In genomic region chr6:72230875-72231274, GRCm38 (mm10) we compare ENCODE assay signal across 10 mouse cellular contexts. TPM values are rescaled to one million over a fixed set of nuclear protein-coding genes. Genes with fewer than 3 reads are reported as not detected.
A peak's percentile ranks its signal among the peaks of the same experiment; 100 is the strongest.
DNase-seq lines count a peak whose midpoint lies in the region; ATAC-seq and TF ChIP-seq lines count a peak whose summit lies in the region.
"Had no signal": no experiment of that assay in that cellular context is flagged by ENCODE, and none has a peak within 500 bp of the region (broad histone marks: within the 10 kb centered on the region; RNA-seq: fewer than 3 reads in every experiment).

No protein-coding gene starts in this region.

- no peak overlapping the region for H3K4me2 ChIP-seq in hindbrain, embryonic 16.5 days (ENCODE audit: low read length)
- H3K4me2 ChIP-seq: liver, embryonic 12.5 days had no signal

- no peak for TF ChIP-seq POLR2A in liver, adult 2 months (IDR thresholded peaks at IDR 0.05; ENCODE audit: extremely low read depth, insufficient read depth, low read length)

- H3K27me3 ChIP-seq in liver, adult 2 months (ENCODE audit: control insufficient read depth, insufficient read depth, low read length), result no peaks in the 10 kb centered on the region
- peaks cover 18% of the 10 kb centered on the region for H3K27me3 ChIP-seq in hindbrain, embryonic 16.5 days (replicated peaks; ENCODE audit: control insufficient read depth, insufficient read depth, low read length)

- no peaks in the 10 kb centered on the region for H3K9me3 ChIP-seq in hindbrain, embryonic 16.5 days (ENCODE audit: control insufficient read depth, low read length)
- H3K9me3 ChIP-seq: liver, embryonic 12.5 days had no signal

- ATAC-seq in hindbrain, embryonic 16.5 days, result peak; percentile 41
- ATAC-seq: liver, embryonic 12.5 days had no signal

- no peak overlapping the region for H3K27ac ChIP-seq in gastrocnemius, adult 2 months
- peak overlapping the region; percentile 96 for H3K27ac ChIP-seq in liver, adult 2 months (replicated peaks; ENCODE audit: insufficient read depth, low read depth, low read length)
- H3K27ac ChIP-seq in brown adipose tissue, adult 24 weeks (replicated peaks; ENCODE audit: low read depth, low read length), result no peak overlapping the region
- H3K27ac ChIP-seq in hindbrain, embryonic 16.5 days (ENCODE audit: low read depth, low read length), result no peak overlapping the region
- H3K27ac ChIP-seq: liver, embryonic 12.5 days had no signal

- WGBS in liver, adult 2 months, result 39% methylated on average over 5 of the region's 5 CpGs
- WGBS in hindbrain, embryonic 16.5 days, result 23% methylated on average over 5 of the region's 5 CpGs

- H3K79me2 ChIP-seq in liver, adult 2 months (ENCODE audit: control insufficient read depth, insufficient read depth, low read length), result peaks cover 27% of the 10 kb centered on the region; the same call in 1 of the 2 replicates

- peaks cover 42% of the 10 kb centered on the region for H3K4me1 ChIP-seq in liver, adult 2 months (ENCODE audit: control insufficient read depth, insufficient read depth, low read length)
- H3K4me1 ChIP-seq in brown adipose tissue, adult 24 weeks (ENCODE audit: control insufficient read depth, insufficient read depth, insufficient read length, low read length), result peaks cover 9% of the 10 kb centered on the region
- peaks cover 28% of the 10 kb centered on the region for H3K4me1 ChIP-seq in hindbrain, embryonic 16.5 days (ENCODE audit: control insufficient read depth, insufficient read depth, low read depth, low read length)

- H3K4me3 ChIP-seq in gastrocnemius, adult 2 months, result peak overlapping the region; percentile 91
- peak overlapping the region; percentile 29 for H3K4me3 ChIP-seq in liver, adult 2 months (ENCODE audit: insufficient read depth, low read depth, low read length)
- peak overlapping the region; percentile 16 for H3K4me3 ChIP-seq in brown adipose tissue, adult 24 weeks (ENCODE audit: insufficient read depth, low read depth, low read length)
- no peak overlapping the region for H3K4me3 ChIP-seq in hindbrain, embryonic 16.5 days (ENCODE audit: low read length)
- H3K4me3 ChIP-seq: liver, embryonic 12.5 days had no signal

- no peak for TF ChIP-seq CTCF in gastrocnemius, adult 2 months (IDR thresholded peaks at IDR 0.05)
- no peak for TF ChIP-seq CTCF in liver, adult 2 months (IDR thresholded peaks at IDR 0.05; ENCODE audit: low read depth, low read length)

- peak overlapping the region; percentile 60 for H3K9ac ChIP-seq in liver, adult 2 months (ENCODE audit: low read depth, low read length)
- no peak overlapping the region for H3K9ac ChIP-seq in hindbrain, embryonic 16.5 days (ENCODE audit: low read depth, low read length)
- H3K9ac ChIP-seq: liver, embryonic 12.5 days had no signal

- intact Hi-C loops in gastrocnemius, adult 2 months (cut with DNase I), result no loop called here

- no peak for DNase-seq in gastrocnemius, adult 2 months
- no peak for DNase-seq in gastrocnemius, adult 18-20 months (ENCODE audit: low spot score)
- no peak for DNase-seq in liver, adult 2 months (ENCODE audit: extremely low read depth, low read depth, low spot score)
- no peak for DNase-seq in liver
- no peak for DNase-seq in urinary bladder, postnatal 14 days (ENCODE audit: low spot score)
- DNase-seq in c-Kit-positive CD71-positive TER-119-positive erythroid progenitor cells, embryonic 14.5 days (ENCODE audit: low spot score), result no peak
- DNase-seq: kidney, adult 18-20 months had no signal

- no peaks in the 10 kb centered on the region for H3K36me3 ChIP-seq in liver, adult 2 months (ENCODE audit: control insufficient read depth, insufficient read depth, low read length)
- H3K36me3 ChIP-seq in hindbrain, embryonic 16.5 days (ENCODE audit: control insufficient read depth, insufficient read depth, low read length), result no peaks in the 10 kb centered on the region
- H3K36me3 ChIP-seq: liver, embryonic 12.5 days had no signal

RNA-seq across cellular contexts. Expression of gene Atoh8, which starts 4.5 kb away (rescaled TPM):
- 1 to 10 TPM; 3.3 to 9.2 TPM for total RNA-seq in gastrocnemius, adult 2 months (2021)
- 1 to 10 TPM; 4.3 to 6.3 TPM for total RNA-seq in gastrocnemius, adult 18-20 months (2021)
- total RNA-seq in liver, adult 2 months (2014; rRNA removed), result 5.1 and 15.4 TPM in 2 replicates
- 22.9 and 28.7 TPM in 2 replicates for polyA plus RNA-seq in liver, adult 2 months (2012; rRNA removed)
- 1.9 and 4.3 TPM in 2 replicates for polyA plus RNA-seq in brown adipose tissue, adult 24 weeks (2012; ENCODE audit: insufficient read depth, insufficient read length, missing spikeins)
- polyA plus RNA-seq in hindbrain, embryonic 16.5 days (2015; fragmentation: Nextera tagmentation; extraction: Ambion mirVana), result 3.9 and 4.7 TPM in 2 replicates
